Mouse (Mus musculus): ENCODE measurements at regions not wholly inside any gene's neighbourhood (a gene's known extent, or its start where the extent isn't known, plus 50 kb on each side); places are given as distances from the start of the nearest gene placed in this dataset.

DNA sequence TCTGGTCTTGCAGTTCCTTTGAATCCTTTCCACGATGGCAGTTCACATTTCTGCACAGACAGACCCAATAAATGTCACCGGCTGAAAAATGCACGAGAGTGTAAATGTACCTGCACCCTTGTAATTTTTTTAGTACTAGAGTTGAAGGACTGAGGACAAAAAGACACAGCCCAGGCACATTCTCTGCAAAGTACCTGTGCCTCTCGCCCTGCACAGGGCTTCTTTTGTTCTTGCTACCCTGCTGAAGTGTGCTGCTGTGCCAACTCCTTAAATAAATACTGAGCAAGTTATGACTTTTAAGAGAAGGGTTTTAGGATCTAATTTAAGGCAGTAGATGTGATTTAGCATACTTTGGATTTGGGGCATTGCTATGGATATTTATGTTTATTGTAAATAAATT, 118.5 kb upstream of the Mast4 start:
- ATAC-seq (ENCODE audit: low FRiP score, low read depth): no peak
- Histone ChIP-seq H3K9me3 (no peaks in the 10 kb centered on the region), H3K4me1 (replicated peaks) (no peaks in the 10 kb centered on the region)

DNA sequence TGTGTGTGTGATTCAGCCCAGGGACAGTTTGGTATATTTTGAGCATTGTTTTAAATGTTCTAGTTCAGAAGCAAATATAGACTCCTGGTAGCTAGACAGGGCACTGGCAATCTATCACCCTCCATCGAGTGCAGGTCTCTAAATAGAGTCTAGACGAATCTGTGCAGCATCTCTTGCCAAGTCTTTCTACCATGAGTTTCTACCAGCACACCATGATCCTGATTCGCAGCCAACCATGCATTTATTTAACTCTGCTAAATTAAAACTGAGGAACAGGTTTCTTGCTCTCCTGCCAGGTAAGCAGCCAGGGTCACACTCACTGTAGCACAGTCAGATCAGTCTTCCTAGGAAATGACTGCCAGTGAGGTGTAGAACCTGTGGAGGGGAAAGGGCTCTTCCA, 96.3 kb upstream of the Mast4 start:
- ATAC-seq (ENCODE audit: low FRiP score, low read depth): no peak
- Histone ChIP-seq H3K9me3 (no peaks in the 10 kb centered on the region), H3K4me1 (replicated peaks) (no peaks in the 10 kb centered on the region), H3K27me3 (no peaks in the 10 kb centered on the region), H3K36me3 (no peaks in the 10 kb centered on the region), H3K27ac (replicated peaks) (no peak overlapping the region), H3K4me2 (no peak overlapping the region), H3K9ac (no peak overlapping the region), H3K4me3 (no peak overlapping the region)
- WGBS: 62% methylated on average over 3 of the region's 3 CpGs

More for the DNA sequence above, 118.5 kb upstream of the Mast4 start:
- H3K27me3 ChIP-seq: no peaks in the 10 kb centered on the region
- no peak overlapping the region for H3K4me3 ChIP-seq
- WGBS: 79% methylated on average over 4 of the region's 4 CpGs
- no peak overlapping the region for H3K4me2 ChIP-seq
- no peak overlapping the region for H3K27ac ChIP-seq (replicated peaks)
- H3K9ac ChIP-seq: no peak overlapping the region
- no peaks in the 10 kb centered on the region for H3K36me3 ChIP-seq

DNA sequence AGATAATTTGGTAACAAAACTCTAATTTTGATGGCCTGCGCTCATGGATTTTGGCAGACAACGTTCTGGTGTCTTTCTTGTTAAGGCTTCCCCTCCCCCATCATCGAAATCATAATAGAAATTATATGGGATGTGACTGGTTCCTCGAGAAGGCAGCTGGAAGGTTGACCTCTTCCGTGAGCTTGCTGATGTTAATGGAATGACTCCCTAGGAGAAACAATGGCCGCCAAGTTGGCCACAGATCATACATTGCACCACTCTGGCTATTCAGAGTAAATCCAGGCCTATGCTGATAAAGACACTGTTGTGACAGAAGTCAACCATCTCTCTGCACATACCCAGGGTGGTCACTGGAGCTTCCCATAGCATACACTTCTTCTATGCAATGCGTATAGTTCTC, 89.7 kb upstream of the Mast4 start:
- 78% methylated on average over 7 of the region's 7 CpGs for WGBS

DNA sequence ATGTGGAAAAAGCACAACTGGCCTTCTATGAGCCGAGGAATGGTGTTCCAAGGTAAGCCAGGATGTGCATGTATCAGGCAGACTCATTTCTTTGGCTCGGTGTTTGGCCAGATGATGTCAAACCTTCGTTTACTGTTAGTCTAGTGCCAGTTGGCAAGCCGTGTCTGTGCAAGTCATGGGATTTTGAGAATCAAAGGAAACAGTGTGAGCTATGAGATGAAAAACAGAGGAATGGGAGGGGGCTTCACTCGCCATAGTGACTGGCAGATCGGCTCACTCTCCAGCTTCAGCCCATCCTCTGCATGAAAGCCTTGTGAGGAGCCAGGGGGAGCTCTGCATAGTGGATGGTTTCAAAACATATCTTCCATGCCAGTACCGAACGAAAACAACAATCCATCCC, 89.1 kb upstream of the Mast4 start:
- Histone ChIP-seq H3K4me1 (replicated peaks) (no peaks in the 10 kb centered on the region), H3K36me3 (no peaks in the 10 kb centered on the region), H3K27me3 (no peaks in the 10 kb centered on the region), H3K9ac (no peak overlapping the region), H3K4me3 (no peak overlapping the region), H3K4me2 (no peak overlapping the region), H3K27ac (replicated peaks) (no peak overlapping the region), H3K9me3 (no peaks in the 10 kb centered on the region)
- no peak for ATAC-seq (ENCODE audit: low FRiP score, low read depth)
- 85% methylated on average over 8 of the region's 8 CpGs for WGBS

More for the DNA sequence above, 89.7 kb upstream of the Mast4 start:
- H3K27ac ChIP-seq (replicated peaks): no peak overlapping the region
- no peaks in the 10 kb centered on the region for H3K27me3 ChIP-seq
- ATAC-seq (ENCODE audit: low FRiP score, low read depth): no peak
- no peak overlapping the region for H3K4me3 ChIP-seq
- H3K4me1 ChIP-seq (replicated peaks): no peaks in the 10 kb centered on the region
- H3K36me3 ChIP-seq: no peaks in the 10 kb centered on the region
- no peaks in the 10 kb centered on the region for H3K9me3 ChIP-seq
- H3K4me2 ChIP-seq: no peak overlapping the region
- H3K9ac ChIP-seq: no peak overlapping the region

DNA sequence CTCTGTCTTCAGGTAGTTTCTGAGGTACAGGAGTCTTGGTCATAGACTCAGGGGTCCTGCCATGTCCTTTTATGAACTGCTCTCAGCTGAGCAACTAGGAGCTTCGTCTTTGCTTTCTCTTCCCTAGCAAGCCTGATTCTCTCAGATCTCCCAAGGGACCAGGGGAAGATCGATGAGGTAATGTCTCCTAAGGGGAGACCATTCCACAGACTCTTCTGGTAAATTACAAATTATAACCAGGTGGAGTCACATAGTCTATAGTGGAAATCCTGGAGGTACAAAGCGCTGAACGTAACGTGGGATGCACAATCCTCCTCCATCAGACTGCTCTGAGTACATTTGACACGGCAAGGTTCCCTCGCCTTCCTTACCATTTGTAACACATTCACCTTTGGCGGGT, 88.7 kb upstream of the Mast4 start:
- Histone ChIP-seq H3K27me3 (no peaks in the 10 kb centered on the region), H3K36me3 (no peaks in the 10 kb centered on the region), H3K9ac (no peak overlapping the region), H3K4me3 (no peak overlapping the region), H3K4me1 (replicated peaks) (no peaks in the 10 kb centered on the region), H3K4me2 (no peak overlapping the region), H3K27ac (replicated peaks) (no peak overlapping the region), H3K9me3 (no peaks in the 10 kb centered on the region)
- no peak for ATAC-seq (ENCODE audit: low FRiP score, low read depth)
- WGBS: 94% methylated on average over 8 of the region's 8 CpGs

DNA sequence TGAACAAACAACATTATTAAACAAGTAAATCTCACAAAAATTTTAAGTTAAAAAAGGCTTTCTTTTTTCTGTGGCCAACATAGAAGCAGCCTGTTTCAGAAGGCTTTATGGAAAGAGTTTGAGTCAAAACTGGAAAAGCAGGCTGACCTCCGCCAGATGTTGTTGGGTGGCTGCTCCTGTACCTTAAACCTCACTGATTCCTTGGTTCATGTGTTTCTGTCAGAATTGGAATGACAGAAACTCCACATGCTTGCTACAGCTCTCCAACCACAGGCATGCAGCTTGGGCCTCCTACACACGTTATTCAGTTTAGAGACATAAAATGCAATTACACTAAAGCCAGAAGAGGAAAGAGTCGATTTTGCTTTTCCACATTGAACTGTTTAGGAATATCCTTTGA, 84.8 kb upstream of the Mast4 start:
- no peak overlapping the region for H3K9ac ChIP-seq
- H3K36me3 ChIP-seq: no peaks in the 10 kb centered on the region
- no peaks in the 10 kb centered on the region for H3K27me3 ChIP-seq
- H3K4me3 ChIP-seq: no peak overlapping the region
- H3K4me1 ChIP-seq (replicated peaks): no peaks in the 10 kb centered on the region
- H3K4me2 ChIP-seq: no peak overlapping the region
- ATAC-seq (ENCODE audit: low FRiP score, low read depth): no peak
- WGBS: 92% methylated on average over 3 of the region's 3 CpGs
- H3K9me3 ChIP-seq: no peaks in the 10 kb centered on the region
- H3K27ac ChIP-seq (replicated peaks): no peak overlapping the region

DNA sequence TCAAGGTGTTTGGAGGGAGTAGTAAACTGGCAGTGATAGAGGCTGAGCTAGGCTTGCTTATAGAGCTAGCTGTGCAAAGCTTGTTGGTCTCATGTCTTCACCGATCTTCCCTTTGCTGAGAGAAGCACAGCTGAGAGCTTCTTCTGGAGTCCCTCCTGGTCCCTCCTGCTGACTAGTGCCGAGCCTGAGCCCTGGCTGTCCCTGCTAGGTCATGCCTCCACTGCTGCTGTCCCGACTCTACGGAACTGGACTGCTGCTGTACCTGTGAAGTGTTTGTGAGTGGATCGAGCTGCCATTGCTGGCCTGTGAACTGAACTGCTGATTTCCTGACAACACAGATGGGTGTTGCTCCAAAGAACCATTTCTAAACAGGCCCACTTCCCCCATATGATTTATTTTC, 83.0 kb upstream of the Mast4 start:
- Histone ChIP-seq H3K9me3 (no peaks in the 10 kb centered on the region), H3K36me3 (no peaks in the 10 kb centered on the region), H3K27me3 (no peaks in the 10 kb centered on the region), H3K4me1 (replicated peaks) (no peaks in the 10 kb centered on the region), H3K27ac (replicated peaks) (no peak overlapping the region), H3K9ac (no peak overlapping the region), H3K4me2 (no peak overlapping the region), H3K4me3 (no peak overlapping the region)
- 90% methylated on average over 5 of the region's 5 CpGs for WGBS
- ATAC-seq (ENCODE audit: low FRiP score, low read depth): no peak

DNA sequence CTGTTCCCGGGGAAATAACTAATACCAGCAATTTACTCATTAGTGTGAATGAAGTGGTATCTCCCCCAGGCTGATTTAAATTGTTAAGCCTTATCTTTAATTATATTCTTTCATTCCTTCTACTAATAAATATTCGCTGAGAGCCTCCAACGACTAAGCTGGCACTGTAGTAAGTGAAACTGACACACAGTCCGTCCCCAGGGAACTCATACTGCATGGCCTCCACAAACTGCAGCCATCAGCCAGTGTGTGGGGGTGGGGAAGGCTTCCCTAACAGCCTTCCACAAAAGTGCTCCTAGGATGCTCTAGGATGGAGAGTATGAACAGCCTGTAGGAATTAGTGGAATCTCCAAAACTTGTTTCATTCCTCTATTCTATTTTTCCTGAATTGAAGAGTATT, 81.0 kb upstream of the Mast4 start:
- 57% methylated on average over 4 of the region's 4 CpGs for WGBS
- ATAC-seq (ENCODE audit: low FRiP score, low read depth): no peak
- H3K9ac ChIP-seq: no peak overlapping the region

DNA sequence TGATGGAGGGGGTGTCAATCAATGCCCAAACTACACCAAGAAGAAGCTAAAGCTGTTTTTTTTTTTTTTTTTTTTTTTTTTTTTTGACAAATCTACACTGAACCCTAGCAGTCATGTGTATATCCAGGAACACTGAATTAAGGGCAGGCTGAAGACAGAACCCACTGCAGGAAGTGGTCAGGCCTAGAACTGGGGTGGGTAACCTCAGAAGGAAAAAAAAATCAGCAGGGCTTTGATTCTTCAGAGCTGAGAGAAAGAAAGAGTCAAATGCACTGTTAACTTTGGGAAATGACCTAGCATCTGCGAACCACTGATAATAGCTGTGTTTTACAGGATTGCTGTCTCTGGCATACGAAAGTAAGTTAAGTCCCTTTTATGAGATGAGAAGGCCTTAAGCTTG, 78.3 kb upstream of the Mast4 start:
- H3K9ac ChIP-seq: no peak overlapping the region
- H3K4me1 ChIP-seq (replicated peaks): no peaks in the 10 kb centered on the region
- H3K4me3 ChIP-seq: no peak overlapping the region
- no peak for ATAC-seq (ENCODE audit: low FRiP score, low read depth)
- H3K4me2 ChIP-seq: no peak overlapping the region
- H3K27me3 ChIP-seq: no peaks in the 10 kb centered on the region
- WGBS: 90% methylated on average over 2 of the region's 2 CpGs
- H3K36me3 ChIP-seq: no peaks in the 10 kb centered on the region
- no peaks in the 10 kb centered on the region for H3K9me3 ChIP-seq
- no peak overlapping the region for H3K27ac ChIP-seq (replicated peaks)

More for the DNA sequence above, 81.0 kb upstream of the Mast4 start:
- Histone ChIP-seq H3K4me3 (no peak overlapping the region), H3K9me3 (no peaks in the 10 kb centered on the region), H3K27ac (replicated peaks) (no peak overlapping the region), H3K4me2 (no peak overlapping the region), H3K4me1 (replicated peaks) (no peaks in the 10 kb centered on the region), H3K36me3 (no peaks in the 10 kb centered on the region), H3K27me3 (no peaks in the 10 kb centered on the region)

DNA sequence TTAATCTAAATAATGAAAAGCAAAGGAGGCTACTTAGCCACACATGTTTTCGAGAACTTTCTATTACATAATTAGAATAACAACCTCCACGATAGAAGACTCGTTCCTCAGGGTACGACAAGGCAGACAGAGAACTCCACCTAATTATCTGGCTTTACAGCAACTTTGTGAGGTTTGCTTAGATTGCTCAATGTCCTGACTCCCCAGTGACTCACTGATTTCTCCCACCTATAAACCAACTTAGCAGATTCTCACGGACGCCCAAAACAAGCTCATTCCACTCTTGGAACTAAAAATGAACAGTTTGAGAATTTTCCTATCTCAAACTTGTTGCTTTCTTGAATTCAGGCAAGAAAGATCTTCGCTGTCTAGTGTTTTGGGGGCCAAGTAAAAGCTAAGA, 75.0 kb upstream of the Mast4 start:
- H3K27me3 ChIP-seq: no peaks in the 10 kb centered on the region
- ATAC-seq (ENCODE audit: low FRiP score, low read depth): no peak
- WGBS: 87% methylated on average over 7 of the region's 7 CpGs

DNA sequence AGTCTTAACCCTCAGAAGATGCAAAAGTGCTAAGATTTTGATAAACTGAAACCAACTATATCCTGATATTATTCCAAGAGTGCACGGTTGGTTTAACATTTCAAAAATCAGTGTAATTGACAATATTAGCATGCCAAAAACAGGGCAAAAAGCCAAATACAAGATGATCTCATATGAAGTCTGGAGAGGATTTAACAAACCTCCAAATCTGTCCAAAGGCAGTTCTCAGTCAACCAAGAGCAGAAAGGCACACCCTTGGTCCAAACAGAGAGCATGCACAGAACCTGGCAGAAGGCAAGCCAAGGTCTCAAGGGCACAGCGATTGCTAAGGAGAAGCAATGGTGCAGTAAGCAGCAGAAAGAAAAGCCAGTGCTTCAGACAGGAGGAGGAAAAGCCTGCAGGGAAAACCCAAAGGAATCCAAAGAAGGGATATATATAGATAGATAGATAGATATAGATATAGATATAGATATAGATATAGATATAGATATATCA, 62.3 kb upstream of the Mast4 start:
- no peaks in the 10 kb centered on the region for H3K9me3 ChIP-seq
- no peak overlapping the region for H3K9ac ChIP-seq
- H3K4me1 ChIP-seq (replicated peaks): no peaks in the 10 kb centered on the region
- H3K36me3 ChIP-seq: no peaks in the 10 kb centered on the region
- no peak overlapping the region for H3K4me3 ChIP-seq
- no peak overlapping the region for H3K27ac ChIP-seq (replicated peaks)
- 87% methylated on average over 2 of the region's 2 CpGs for WGBS
- no peak for ATAC-seq (ENCODE audit: low FRiP score, low read depth)
- no peak overlapping the region for H3K4me2 ChIP-seq
- H3K27me3 ChIP-seq: no peaks in the 10 kb centered on the region

More for the DNA sequence above, 75.0 kb upstream of the Mast4 start:
- Histone ChIP-seq H3K27ac (replicated peaks) (no peak overlapping the region), H3K4me3 (no peak overlapping the region), H3K4me2 (no peak overlapping the region), H3K9ac (no peak overlapping the region), H3K9me3 (no peaks in the 10 kb centered on the region), H3K36me3 (no peaks in the 10 kb centered on the region), H3K4me1 (replicated peaks) (no peaks in the 10 kb centered on the region)

DNA sequence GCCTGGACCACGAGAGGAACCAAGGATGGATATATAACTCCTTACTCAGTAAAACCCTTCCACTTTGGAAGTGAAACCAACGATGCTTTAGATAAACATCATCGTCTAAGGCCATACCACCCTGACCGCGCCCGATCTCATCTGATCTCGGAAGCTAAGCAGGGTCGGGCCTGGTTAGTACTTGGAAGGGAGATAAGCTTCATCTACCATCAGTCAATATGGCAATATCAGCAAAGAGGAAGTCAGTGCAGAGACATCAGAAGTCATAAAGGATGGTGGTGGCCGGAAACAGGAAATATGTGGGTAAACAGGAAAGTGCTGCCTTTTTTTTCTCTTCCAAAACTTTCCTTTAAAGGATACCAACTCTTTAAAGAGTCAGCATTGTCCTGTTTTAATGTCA, 61.8 kb upstream of the Mast4 start:
- Histone ChIP-seq H3K9me3 (no peaks in the 10 kb centered on the region), H3K27me3 (no peaks in the 10 kb centered on the region), H3K4me1 (replicated peaks) (no peaks in the 10 kb centered on the region), H3K27ac (replicated peaks) (no peak overlapping the region), H3K9ac (no peak overlapping the region), H3K36me3 (no peaks in the 10 kb centered on the region), H3K4me3 (no peak overlapping the region), H3K4me2 (no peak overlapping the region)
- WGBS: 88% methylated on average over 9 of the region's 9 CpGs
- ATAC-seq (ENCODE audit: low FRiP score, low read depth): no peak

DNA sequence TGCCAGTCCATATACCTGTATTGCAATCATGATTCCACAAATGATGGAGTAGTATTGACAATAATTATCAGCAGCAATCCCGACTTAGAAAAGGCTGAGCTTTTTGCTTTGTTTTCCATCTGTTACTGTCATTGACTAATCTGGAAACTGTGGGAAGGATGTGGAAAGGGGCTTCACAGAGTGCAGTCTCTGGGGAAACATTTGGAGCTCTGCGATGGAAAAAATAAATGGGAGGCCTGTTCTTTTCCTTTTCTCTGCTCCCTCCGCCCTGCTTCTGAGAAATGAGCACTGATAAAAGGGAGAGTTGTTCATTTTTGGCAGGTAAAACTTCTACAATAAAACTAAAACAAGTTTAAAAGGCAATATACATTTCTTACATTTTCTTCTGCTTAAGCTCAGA, 58.3 kb upstream of the Mast4 start:
- H3K9ac ChIP-seq: no peak overlapping the region
- no peaks in the 10 kb centered on the region for H3K4me1 ChIP-seq (replicated peaks)
- no peaks in the 10 kb centered on the region for H3K36me3 ChIP-seq
- no peak overlapping the region for H3K4me2 ChIP-seq
- ATAC-seq (ENCODE audit: low FRiP score, low read depth): no peak
- WGBS: 72% methylated on average over 3 of the region's 3 CpGs
- no peak overlapping the region for H3K27ac ChIP-seq (replicated peaks)
- H3K4me3 ChIP-seq: no peak overlapping the region
- no peaks in the 10 kb centered on the region for H3K27me3 ChIP-seq
- H3K9me3 ChIP-seq: no peaks in the 10 kb centered on the region
